Mouse (Mus musculus): Measurements from ENCODE around the gene Ror1.

Ror1 gene

DNA sequence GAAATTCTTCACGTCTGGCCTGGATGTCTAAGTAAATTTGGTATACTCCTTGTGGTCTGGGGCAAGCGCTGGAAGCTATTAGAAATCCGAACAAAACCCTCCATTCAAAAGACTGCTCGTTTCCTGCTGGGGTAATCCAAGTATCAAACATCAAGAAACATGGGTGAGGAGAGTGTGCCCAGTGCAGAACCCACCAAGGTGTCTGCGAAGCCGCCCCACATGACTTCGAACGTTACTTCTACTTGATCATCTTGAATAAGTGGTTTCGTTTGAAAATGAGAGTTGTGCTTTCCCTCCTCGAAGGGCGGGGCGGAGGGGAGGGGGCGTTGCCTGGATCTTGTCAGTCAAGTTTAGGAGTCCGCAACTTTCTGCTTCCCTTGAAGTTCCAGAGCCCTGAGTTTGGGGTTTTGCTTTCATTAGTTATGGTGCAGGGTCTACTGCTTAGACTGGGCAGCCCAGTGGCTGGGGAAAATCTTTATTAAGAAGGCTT is 74.6 kb downstream of the Ror1 start:
- TF ChIP-seq GATA4 (IDR thresholded peaks at IDR 0.05; ENCODE audit: insufficient replicate concordance, low read length), result no peak

DNA sequence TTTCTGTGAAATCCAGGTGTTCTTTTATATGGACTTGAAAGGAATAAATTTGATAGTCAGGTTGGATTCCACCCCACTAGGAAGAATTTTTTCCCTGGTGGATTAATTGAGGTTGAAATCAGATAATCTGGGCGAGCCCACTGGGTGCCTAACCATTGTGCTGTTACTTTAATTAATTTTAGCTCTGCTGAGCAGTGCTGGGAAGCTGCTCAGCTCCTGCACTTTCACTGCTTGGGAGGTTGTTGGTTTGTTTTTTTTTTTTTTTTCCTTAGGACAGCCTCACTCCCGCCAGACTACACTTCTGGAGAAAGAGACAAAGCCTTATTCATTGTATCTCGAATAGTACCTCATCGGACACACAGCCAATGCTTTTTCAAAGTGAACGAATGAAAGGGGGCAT is 75.2 kb downstream of the Ror1 start:
- TF ChIP-seq GATA4 (IDR thresholded peaks at IDR 0.05; ENCODE audit: insufficient replicate concordance, low read length), result no peak

DNA sequence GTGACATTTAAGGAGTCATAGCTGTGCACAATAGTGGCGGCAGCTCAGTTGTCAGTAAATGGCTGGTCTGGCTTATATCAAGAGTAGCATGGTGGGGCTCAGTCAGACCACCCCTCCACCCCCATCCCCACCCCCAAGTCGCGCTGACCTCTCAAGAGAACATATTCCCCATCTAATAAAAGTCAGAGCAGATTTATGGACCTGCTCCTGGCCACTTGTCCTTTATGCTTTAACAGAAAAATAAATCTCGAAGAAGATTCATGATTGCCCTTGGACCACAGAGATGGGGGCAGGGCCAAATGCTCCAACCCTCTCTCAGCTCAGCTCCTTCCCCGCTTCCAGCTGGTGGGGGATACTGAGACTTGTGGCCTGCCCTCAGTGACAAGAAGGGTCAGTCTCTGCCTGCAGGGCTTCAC is 75.9 kb downstream of the Ror1 start:
- no peak for TF ChIP-seq GATA4 (IDR thresholded peaks at IDR 0.05; ENCODE audit: insufficient replicate concordance, low read length)

DNA sequence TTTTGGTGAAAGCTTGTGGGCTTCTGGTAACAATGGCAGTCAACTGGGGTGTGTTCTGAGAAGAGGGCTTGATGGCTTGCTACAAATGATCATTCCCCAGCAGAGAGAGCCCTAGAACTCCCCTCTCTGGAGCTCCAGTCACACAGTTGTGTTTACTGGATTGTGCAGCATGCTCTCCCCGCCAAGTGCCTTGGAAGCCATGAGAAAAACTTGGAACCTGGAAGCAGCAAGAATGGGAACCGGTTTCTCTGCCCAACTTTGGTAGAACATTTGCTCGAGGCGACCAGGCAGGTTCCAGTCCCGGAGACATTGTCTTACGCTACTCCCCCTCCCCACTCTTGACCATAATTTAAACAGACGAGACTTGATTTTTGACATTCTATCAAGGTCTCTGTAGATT is 80.0 kb downstream of the Ror1 start:
- TF ChIP-seq GATA4 (IDR thresholded peaks at IDR 0.05; ENCODE audit: insufficient replicate concordance, low read length), result no peak

DNA sequence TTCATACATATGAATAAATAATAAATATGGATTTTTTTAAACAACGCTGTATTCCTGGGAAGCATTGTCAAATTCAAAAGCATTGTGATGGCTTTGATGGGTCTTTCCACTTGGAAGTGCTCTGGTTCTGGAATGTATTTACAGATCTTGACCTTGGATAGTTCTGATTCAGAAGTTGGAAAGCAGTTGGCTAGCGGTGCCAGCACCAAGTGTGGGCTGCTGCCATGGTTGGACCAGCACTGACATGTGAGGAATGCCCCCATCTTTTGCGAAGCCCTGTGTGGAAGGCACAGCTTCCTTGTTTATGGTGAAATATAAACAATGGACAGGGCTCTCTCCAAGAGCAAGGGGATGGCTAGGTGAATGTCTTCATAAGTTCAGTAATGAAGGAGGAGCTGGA is 82.7 kb downstream of the Ror1 start:
- no peak for TF ChIP-seq GATA4 (IDR thresholded peaks at IDR 0.05; ENCODE audit: insufficient replicate concordance, low read length)

DNA sequence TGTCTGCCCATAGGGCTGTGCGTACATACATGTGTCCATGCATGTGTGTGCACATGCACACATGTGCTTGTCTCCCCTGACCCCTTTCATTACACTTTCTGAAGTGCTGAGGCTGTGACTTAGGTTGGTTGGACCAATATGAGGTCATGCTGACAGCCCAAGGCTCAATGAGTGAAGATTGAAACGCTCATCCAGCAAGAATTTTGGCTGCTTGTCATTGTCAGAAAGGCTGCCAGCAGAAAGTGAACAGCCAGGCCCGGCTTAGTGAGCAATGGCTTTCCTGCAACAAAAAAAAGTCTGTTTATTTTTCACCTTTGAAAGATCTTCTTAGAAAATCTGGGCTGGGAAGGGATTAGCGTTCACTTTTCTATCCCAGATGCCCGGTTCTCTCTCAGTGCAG is 86.1 kb downstream of the Ror1 start:
- no peak for TF ChIP-seq GATA4 (IDR thresholded peaks at IDR 0.05; ENCODE audit: insufficient replicate concordance, low read length)

DNA sequence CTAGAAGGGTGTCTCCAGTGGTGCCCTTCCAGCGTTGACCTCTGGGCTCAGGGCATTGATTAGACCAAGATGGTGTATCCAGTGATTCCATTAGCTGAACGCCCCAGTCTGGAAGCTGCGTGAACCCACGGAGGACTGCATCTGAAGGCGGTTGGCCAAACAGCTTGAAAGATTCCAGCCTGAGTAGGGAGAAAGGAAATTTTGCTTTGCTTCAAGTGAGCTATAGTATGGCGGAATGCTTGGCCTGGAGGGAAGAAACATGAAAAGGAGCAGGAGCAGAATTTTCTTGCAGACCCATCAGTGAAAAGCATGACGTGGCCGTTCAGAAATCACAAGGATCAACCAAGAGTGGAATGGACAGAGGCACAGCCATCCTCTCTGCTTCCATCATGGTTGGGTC is 91.2 kb downstream of the Ror1 start:
- TF ChIP-seq GATA4 (IDR thresholded peaks at IDR 0.05; ENCODE audit: insufficient replicate concordance, low read length), result no peak

DNA sequence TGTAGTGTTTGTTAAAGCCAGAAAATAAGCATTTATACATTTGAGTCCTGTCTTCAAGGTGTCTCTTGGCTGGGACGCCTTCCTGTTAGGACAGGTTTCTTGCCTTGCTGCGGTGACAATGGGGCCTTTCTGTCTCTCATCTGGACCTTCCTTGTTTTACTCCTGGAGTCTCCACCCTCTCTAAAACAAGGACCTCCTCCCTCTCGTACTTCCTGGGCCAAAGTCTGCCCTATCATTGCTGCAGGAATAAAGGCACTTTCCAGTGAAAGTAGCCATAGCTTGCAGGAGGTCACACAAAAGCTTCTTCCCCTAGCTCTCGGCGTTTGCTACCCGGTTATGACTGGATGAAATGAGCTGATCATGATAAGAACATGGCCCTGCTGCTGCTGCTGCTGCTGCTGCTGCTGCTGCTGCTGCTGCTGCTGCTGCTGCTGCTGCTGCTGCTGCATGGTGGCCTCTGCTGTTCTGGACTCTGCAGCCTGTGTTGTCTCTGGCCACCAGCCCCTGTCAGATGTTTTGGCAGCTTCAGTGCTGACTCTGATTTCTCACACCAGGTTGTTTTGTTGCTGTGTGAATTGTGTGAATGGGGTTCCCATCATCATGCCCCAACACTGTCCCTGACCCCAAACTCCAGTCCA is 92.1 kb downstream of the Ror1 start:
- no peak for TF ChIP-seq GATA4 (IDR thresholded peaks at IDR 0.05; ENCODE audit: insufficient replicate concordance, low read length)

DNA sequence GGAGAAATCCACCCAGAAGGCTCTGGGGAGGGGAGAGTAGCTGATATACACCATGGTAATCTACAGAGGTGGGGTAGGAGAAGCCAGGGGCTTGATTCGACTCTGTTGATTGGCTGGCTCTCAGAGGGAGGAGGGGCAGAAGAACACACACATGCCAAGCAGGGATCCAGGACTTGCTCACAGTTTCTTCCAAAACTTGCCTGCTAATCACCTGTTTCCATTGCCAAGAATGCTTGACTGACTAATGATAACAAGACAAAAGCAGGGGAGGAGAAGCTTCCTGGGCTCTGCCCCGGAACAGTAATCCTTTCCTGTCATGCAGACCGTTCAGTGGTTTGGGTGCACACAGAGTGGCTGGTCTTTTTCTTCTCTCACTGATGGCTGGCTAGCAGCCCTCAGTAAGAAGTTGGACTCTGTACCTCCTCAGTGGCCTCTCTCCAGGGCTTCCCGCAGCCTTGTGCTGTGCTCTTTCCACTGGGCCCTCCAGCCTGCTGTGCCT is 92.7 kb downstream of the Ror1 start:
- TF ChIP-seq GATA4 (IDR thresholded peaks at IDR 0.05; ENCODE audit: insufficient replicate concordance, low read length), result no peak

DNA sequence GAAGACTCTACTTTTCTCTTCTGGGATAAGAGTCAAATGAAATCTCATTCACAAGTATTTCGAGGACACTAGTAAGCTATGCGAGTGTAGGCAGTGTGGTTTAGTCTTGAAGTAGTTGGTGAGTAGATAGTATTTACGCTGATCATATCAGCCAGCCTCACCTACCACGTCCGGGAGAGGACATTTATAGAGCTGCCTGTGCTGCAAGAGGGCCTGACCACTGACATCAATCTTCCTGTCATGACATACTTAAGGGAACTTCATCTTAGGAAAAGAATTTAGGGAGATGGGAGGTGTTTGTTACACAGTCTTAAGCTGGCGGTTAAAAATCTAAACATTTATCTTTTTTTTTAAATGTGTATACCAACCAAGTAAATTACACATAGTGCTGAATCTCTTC is 95.9 kb downstream of the Ror1 start:
- no peak for TF ChIP-seq GATA4 (IDR thresholded peaks at IDR 0.05; ENCODE audit: insufficient replicate concordance, low read length)

DNA sequence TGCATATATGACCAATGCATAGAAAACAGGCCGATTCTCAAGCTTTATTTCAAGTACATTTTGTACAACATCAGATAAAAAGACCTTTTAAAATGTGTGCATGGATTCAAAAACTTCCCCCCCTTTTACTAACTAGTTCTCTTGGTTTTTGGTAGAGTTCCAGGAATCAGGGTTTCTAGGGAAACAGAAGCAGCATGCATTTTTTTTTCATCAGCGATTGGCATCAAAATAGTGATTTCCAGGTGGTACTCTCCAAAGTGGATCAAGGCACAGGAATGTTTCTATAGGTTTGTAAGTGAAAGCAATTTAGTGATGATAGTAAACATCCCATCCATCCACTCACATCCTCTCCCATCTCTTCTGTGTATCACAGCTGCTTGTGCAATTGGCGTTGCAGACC is 98.5 kb downstream of the Ror1 start:
- no peak for TF ChIP-seq GATA4 (IDR thresholded peaks at IDR 0.05; ENCODE audit: insufficient replicate concordance, low read length)

DNA sequence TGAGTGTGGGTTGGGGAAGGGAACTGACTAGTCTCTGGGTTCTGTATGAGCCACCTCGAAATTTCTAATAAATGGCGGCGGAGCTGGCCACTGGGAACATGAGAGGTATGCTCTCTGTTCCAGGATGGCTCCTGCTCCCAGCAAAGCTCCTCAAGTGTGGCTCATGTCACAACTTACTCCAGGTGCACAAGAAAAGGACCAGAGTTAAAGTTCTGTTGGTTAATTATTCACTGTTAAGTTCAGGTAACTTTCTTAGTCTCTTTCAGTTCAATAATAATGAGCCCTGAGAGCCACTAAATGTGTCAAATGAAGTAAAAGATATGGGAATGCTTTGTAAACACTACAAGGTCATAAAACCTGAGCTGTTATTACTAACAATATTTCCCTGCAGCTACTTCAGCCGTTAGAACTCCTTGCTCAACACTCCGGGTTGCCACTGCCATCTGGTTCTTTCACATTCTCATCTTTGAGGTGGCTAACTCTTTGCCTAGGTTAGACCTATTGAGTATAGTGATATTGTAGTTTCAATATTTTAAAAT is 100.7 kb downstream of the Ror1 start:
- TF ChIP-seq GATA4 (IDR thresholded peaks at IDR 0.05; ENCODE audit: insufficient replicate concordance, low read length), result no peak

DNA sequence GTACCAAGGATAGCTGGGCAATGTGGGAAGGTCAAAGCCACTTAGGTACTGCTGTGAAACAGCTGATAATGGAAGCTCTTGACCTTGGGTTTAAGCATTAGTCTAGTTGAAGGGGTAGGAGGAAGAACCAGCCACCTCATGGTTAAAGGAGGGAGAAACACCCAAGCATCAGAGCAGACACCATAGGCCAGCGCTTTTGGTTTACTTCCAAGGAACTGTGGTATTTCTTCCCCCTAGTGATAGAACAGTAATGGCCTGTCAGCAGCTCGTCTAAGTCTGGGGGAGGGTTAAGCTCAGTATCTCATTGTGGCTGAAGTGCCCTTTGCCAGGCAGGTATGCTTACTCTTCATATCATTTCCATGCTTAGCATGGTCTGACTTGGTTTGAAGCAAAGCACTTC is 102.7 kb downstream of the Ror1 start:
- TF ChIP-seq GATA4 (IDR thresholded peaks at IDR 0.05; ENCODE audit: insufficient replicate concordance, low read length), result no peak

DNA sequence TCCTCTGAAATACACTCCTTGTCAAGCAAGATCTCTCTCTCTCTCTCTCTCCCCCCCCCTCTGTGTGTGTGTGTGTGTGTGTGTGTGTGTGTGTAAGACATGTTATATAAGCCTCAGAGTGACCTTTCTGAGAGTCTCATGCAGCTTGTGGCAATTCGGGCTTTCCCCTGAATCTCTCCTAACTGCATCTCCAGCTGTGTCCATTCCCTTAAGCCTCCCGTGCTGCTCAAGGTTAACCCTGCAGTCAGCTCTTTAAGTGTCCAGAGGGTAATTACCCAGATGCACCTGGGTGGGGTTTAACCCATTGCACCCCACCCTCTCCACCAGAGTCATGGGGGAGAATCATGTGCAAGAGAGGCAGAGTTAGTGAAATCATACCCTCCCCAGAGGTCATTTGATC is 105.7 kb downstream of the Ror1 start:
- TF ChIP-seq GATA4 (IDR thresholded peaks at IDR 0.05; ENCODE audit: insufficient replicate concordance, low read length), result no peak

DNA sequence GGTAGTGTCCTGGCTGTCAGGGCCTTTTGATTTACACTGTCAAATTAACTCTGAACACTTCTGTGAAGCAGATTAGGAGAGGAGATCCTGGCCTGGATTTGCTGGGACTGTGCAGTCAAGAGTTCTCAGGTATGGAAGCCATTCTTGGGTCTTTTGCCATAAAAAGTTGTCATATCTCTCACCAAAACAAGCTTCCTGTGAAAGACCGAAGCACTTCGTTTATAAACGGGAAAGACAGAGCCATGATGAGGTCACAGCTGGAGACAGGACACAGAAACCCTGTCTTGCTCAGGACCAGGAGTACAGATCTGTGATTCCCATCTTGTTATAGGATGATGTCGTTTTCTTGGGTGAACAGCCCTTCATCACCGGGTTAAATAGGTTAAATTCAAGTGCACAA is 107.5 kb downstream of the Ror1 start:
- no peak for TF ChIP-seq GATA4 (IDR thresholded peaks at IDR 0.05; ENCODE audit: insufficient replicate concordance, low read length)

DNA sequence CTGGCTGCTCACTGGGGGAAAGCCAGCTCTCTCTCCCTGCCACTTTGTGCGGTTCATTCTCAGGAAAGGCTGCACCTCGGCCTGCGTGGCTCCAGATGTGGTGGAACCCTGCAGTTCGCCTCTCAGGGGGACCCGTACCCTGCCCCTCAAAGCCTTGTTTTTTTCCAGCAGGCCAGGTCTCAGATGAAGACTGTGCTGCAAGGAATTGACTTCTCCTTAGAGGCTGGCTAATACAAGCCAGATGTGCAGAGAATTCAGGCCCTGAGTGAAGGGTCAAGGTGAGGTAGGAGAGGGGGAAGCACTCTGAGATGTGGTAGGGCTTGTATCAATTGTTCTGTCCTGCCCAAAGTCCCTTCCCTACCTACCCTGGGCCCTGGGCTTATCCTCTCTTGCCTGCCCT is 108.1 kb downstream of the Ror1 start:
- TF ChIP-seq GATA4 (IDR thresholded peaks at IDR 0.05; ENCODE audit: insufficient replicate concordance, low read length), result no peak

DNA sequence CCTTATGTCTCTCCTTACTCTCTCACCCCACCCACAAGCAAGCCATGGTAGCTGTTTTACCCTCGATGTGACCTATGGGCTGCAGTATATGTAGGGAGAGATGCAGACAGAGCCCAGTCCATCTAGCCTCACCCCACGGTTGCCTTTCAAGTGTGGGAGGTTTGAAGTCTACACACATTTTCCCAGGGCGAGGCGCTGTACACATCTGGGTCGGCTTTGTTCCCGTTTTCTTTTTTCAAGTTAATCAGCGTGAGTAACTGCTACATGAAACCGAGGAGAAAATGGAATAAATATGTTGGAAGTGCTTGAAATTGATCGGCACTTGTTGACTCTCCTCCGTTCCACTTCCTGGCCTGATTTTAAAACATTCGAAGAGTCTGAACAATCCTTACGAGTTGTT is 108.8 kb downstream of the Ror1 start:
- TF ChIP-seq GATA4 (IDR thresholded peaks at IDR 0.05; ENCODE audit: insufficient replicate concordance, low read length), result no peak

Data from liver, adult (tissue).